Mouse (Mus musculus): ENCODE data around the gene Pde7b.

DNA sequence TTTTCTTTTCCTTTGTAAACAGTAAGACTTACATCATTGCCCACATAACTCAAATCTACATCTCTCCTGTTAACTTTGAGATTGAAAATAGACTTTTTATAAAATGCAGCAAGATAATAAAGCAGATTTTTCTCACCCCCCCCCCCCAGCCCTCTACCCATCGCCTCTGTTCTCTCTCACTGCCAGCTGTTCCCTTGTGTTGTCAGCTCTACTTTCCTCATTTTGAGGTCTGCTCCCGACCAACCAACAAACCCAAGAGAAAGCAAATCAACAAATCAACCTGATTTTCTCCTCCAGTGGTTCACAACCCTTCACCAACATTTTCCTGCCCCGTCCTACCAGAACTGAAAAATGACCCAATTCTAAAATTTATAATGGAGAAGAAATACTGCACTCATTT is 916 bp downstream of the Pde7b start:
- TF ChIP-seq POLR2A (IDR thresholded peaks at IDR 0.05; ENCODE audit: borderline replicate concordance, low read depth, low read length) (no peak), CTCF (IDR thresholded peaks at IDR 0.05; ENCODE audit: low read depth, low read length) (no peak)
